Mouse (Mus musculus): Measurements from ENCODE around the gene Ccdc9. TPM values are rescaled to one million over a fixed set of nuclear protein-coding genes. Genes with fewer than 3 reads are reported as not detected.

Gene Ccdc9
- polyA plus RNA-seq, 1 experiment from 2014 or later = 18.2 TPM

DNA sequence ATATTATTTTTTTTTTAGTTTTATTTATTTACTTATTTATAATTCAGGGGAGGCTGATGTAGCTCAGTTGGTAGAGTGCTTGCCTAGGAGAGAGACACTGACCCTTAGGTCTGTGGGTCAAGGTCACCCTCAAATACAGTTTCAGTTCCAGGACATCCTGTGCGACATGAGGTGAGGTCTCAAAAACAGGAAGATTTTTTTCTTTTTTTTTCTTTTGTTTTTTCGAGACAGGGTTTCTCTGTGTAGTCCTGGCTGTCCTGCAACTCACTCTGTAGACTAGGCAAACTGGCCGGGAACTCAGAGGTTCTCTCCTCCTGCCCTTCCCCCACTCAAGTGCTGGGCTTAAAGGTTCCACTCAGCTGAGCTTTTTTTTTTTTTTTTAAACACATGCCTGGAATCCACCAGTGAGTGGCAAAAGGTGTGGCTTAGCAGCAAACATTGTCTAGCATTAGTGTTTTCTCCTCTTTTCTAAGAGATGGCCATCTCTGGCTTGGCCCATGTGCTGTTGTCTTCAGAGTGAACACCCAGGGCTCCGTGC lies 28.7 kb upstream of the Ccdc9 start:
- Histone ChIP-seq H3K27ac (ENCODE audit: low read depth, low read length) (no peak overlapping the region), H3K4me2 (replicated peaks; ENCODE audit: low read depth, low read length) (no peak overlapping the region), H3K9ac (ENCODE audit: low read depth, low read length) (no peak overlapping the region), H3K4me3 (ENCODE audit: low read depth, low read length) (no peak overlapping the region), H3K9me3 (ENCODE audit: control insufficient read depth, low read length) (no peaks in the 10 kb centered on the region), H3K27me3 (ENCODE audit: control insufficient read depth, insufficient read depth, low read length) (no peaks in the 10 kb centered on the region), H3K36me3 (ENCODE audit: control insufficient read depth, insufficient read depth, low read length) (no peaks in the 10 kb centered on the region), H3K4me1 (replicated peaks; ENCODE audit: control insufficient read depth, insufficient read depth, low read length) (peaks cover 7% of the 10 kb centered on the region; the same call in 1 of the 2 replicates)
- DNase-seq (ENCODE audit: low spot score) (no peak), ATAC-seq (ENCODE audit: low FRiP score) (no peak)
- 72% methylated on average over 4 of the region's 4 CpGs for WGBS

GRCm38 (mm10) chr7:16314221-16314775 lies 27.7 kb upstream of the Ccdc9 start:
- no peaks in the 10 kb centered on the region for H3K9me3 ChIP-seq (ENCODE audit: control insufficient read depth, low read length)
- H3K36me3 ChIP-seq (ENCODE audit: control insufficient read depth, insufficient read depth, low read length) = no peaks in the 10 kb centered on the region
- ATAC-seq (ENCODE audit: low FRiP score) (no peak; the same call in 1 of the 2 replicates), DNase-seq (ENCODE audit: low spot score) (no peak)
- H3K4me3 ChIP-seq (ENCODE audit: low read depth, low read length) = peak overlapping the region; percentile 73
- H3K4me2 ChIP-seq (replicated peaks; ENCODE audit: low read depth, low read length) = peak overlapping the region; percentile 98
- peaks cover 8% of the 10 kb centered on the region for H3K4me1 ChIP-seq (replicated peaks; ENCODE audit: control insufficient read depth, insufficient read depth, low read length)
- peak overlapping the region; percentile 79 for H3K9ac ChIP-seq (ENCODE audit: low read depth, low read length)
- 9% methylated on average over 13 of the region's 13 CpGs for WGBS
- peak overlapping the region; percentile 94 for H3K27ac ChIP-seq (ENCODE audit: low read depth, low read length)
- H3K27me3 ChIP-seq (ENCODE audit: control insufficient read depth, insufficient read depth, low read length) = no peaks in the 10 kb centered on the region

DNA sequence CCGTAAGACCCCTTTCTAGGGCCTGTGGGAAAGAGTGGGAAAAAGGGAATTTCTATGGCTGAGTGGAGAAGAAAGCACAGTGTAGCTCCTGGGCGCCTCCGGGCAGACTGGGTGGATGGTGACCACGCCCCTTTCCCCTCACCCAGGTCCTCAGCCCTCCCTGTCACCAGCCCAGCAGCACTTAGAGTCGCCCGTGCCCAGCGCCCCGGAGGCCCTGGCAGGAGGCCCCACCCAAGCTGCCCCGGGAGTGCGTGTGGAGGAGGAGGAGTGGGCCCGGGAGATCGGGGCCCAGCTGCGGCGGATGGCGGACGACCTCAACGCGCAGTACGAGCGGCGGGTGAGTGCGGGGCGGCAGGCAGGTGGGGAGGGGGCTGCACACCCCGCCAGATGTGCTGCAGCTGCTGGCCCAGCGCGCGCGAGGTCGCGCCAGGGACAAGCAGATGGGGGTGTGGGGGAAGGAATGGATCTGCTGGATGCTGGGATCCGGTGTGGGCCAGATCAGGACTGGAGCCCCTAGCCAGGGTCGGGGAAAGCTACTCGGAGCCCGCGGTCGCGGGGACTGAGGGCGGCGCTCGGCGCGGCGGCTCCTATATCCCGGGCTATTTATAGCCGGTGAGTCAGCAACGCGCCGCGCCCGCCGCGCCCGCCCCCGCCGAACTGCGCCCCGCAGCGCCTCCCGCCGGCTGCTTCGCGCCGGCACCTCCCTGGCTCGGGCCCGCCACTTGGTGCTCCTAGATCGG lies 27.1 kb upstream of the Ccdc9 start:
- peak; percentile 82 for DNase-seq (ENCODE audit: low spot score)
- Histone ChIP-seq H3K4me2 (replicated peaks; ENCODE audit: low read depth, low read length) (peak overlapping the region; percentile 98), H3K9ac (ENCODE audit: low read depth, low read length) (peak overlapping the region; percentile 79), H3K36me3 (ENCODE audit: control insufficient read depth, insufficient read depth, low read length) (no peaks in the 10 kb centered on the region), H3K27ac (ENCODE audit: low read depth, low read length) (peak overlapping the region; percentile 94), H3K9me3 (ENCODE audit: control insufficient read depth, low read length) (no peaks in the 10 kb centered on the region), H3K4me1 (replicated peaks; ENCODE audit: control insufficient read depth, insufficient read depth, low read length) (peaks cover 11% of the 10 kb centered on the region), H3K27me3 (ENCODE audit: control insufficient read depth, insufficient read depth, low read length) (no peaks in the 10 kb centered on the region), H3K4me3 (ENCODE audit: low read depth, low read length) (peak overlapping the region; percentile 73)
- peak; percentile 72 for ATAC-seq (ENCODE audit: low FRiP score)
- WGBS = under 1% methylated on average over 50 of the region's 66 CpGs

DNA sequence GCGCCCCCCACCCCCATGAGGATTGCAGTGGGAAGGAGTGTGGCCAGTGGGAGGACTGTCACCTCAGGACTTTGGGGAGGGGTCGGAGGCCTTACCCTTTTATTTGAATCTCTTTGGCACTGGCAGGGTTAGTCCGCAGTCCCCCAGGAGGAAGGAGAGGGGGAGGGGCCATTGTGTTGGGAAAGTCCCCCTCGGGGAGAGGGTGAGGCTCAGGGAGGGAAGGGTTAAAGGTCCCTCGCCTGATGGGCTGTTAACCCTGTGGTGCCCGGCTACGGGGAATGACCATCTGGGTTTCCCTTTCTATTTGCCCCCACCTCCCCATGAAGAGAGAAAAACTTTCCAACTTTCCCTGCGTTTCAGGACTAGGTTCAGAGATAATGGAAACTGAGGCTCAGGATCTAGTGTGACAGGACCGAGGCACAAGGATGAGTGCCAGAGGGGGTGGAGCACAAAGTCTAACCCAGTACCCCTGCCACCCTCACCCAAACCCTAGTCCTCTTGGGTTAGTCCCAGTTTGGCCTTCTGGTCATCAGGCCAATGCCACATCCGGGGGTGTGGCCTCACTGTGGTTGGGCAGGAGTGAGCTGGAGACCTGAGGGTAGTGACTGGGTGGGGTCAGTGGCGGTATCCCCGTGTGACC lies 26.2 kb upstream of the Ccdc9 start:
- DNase-seq (ENCODE audit: low spot score) (peak; percentile 86), ATAC-seq (ENCODE audit: low FRiP score) (peak; percentile 19)
- H3K4me3 ChIP-seq (ENCODE audit: low read depth, low read length) = peak overlapping the region; percentile 73
- peak overlapping the region; percentile 92 for H3K9ac ChIP-seq (ENCODE audit: low read depth, low read length)
- no peaks in the 10 kb centered on the region for H3K9me3 ChIP-seq (ENCODE audit: control insufficient read depth, low read length)
- 1% methylated on average over 12 of the region's 12 CpGs for WGBS
- H3K27me3 ChIP-seq (ENCODE audit: control insufficient read depth, insufficient read depth, low read length) = no peaks in the 10 kb centered on the region
- peak overlapping the region; percentile 94 for H3K27ac ChIP-seq (ENCODE audit: low read depth, low read length)
- H3K36me3 ChIP-seq (ENCODE audit: control insufficient read depth, insufficient read depth, low read length) = no peaks in the 10 kb centered on the region
- peaks cover 11% of the 10 kb centered on the region for H3K4me1 ChIP-seq (replicated peaks; ENCODE audit: control insufficient read depth, insufficient read depth, low read length)
- H3K4me2 ChIP-seq (replicated peaks; ENCODE audit: low read depth, low read length) = peak overlapping the region; percentile 98

DNA sequence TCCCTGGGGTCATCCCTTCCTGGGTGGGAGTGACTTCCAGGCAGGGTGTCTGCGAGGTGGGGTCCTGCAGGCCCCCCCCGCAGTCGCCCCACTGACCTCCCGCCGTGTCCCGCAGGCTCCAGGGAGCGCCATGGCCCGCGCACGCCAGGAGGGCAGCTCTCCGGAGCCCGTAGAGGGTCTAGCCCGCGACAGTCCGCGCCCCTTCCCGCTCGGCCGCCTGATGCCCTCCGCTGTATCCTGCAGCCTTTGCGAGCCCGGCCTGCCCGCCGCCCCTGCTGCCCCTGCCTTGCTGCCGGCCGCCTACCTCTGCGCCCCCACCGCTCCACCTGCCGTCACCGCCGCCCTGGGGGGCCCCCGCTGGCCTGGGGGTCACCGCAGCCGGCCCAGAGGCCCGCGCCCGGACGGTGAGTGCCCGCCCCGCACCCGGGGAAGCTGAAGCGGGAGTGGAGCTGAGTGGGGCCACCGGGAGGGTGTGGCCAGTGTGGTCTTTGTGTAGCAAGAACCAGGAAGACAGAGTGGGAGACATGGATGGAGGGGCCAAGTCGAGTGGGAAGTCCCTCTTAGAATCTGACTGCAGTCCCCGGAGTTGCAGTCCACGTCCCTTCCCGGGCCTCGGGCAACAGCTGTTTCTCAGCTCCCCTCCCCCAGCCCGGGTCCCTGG lies 25.5 kb upstream of the Ccdc9 start:
- ATAC-seq (ENCODE audit: low FRiP score) (peak; percentile 12), DNase-seq (ENCODE audit: low spot score) (peak; percentile 45)
- no peaks in the 10 kb centered on the region for H3K27me3 ChIP-seq (ENCODE audit: control insufficient read depth, insufficient read depth, low read length)
- H3K4me2 ChIP-seq (replicated peaks; ENCODE audit: low read depth, low read length) = peak overlapping the region; percentile 98
- peak overlapping the region; percentile 73 for H3K4me3 ChIP-seq (ENCODE audit: low read depth, low read length)
- H3K9me3 ChIP-seq (ENCODE audit: control insufficient read depth, low read length) = no peaks in the 10 kb centered on the region
- H3K27ac ChIP-seq (ENCODE audit: low read depth, low read length) = peak overlapping the region; percentile 94
- H3K9ac ChIP-seq (ENCODE audit: low read depth, low read length) = peak overlapping the region; percentile 92
- H3K36me3 ChIP-seq (ENCODE audit: control insufficient read depth, insufficient read depth, low read length) = no peaks in the 10 kb centered on the region
- H3K4me1 ChIP-seq (replicated peaks; ENCODE audit: control insufficient read depth, insufficient read depth, low read length) = peaks cover 11% of the 10 kb centered on the region
- WGBS = under 1% methylated on average over 49 of the region's 49 CpGs

- H3K4me1 ChIP-seq (replicated peaks; ENCODE audit: control insufficient read depth, insufficient read depth, low read length) = peaks cover 11% of the 10 kb centered on the region
Observed at GRCm38 (mm10) chr7:16311453-16312004, 24.9 kb upstream of the Ccdc9 start.

DNA sequence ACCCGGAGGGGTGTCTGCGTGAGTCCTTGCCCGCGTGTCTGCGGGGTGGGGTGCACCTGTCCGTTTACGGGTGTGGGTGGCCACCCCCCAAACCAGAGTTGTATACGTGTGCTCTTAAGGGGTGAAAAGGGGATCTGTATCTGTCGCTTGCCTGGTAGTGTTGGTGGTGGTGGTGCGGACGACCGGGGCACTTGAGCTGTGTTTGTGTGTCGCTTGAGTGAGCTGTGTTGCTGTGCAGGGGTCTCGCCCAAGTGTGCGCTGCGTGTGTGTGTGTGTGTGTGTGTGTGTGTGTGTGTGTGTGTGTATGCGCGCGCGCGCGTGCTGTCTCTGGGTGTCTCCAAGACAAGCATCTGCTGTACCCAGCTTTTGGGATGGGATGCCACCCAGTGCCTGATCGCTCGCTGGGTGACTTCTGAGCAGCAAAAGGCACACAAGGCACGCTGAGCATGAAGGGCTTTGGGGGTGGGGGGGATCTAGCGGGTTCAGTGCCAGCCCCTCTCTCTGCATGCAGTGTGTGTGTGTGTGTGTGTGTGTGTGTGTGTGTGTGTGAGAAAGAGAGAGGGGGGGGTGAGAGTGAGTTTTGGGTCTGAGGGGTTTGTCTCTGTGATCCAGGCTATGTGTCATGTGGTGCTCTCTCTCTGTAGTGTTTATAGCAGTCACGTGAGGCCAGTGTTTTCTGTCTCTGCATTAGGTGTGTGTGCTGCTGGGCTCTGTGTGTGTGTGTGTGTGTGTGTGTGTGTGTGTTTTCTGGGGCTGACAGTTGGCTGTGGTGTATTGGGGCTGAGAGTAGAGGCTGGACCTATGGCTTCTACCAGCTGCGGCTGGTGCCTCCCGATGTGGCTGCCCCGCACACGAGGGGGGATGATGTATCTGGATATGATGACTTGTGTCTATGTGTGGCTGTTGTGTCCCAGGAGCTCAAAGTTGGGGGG lies 24.2 kb upstream of the Ccdc9 start:
- Histone ChIP-seq H3K27ac (ENCODE audit: low read depth, low read length) (peak overlapping the region; percentile 36; the same call in 1 of the 2 replicates), H3K4me3 (ENCODE audit: low read depth, low read length) (peak overlapping the region; percentile 73), H3K9me3 (ENCODE audit: control insufficient read depth, low read length) (no peaks in the 10 kb centered on the region), H3K27me3 (ENCODE audit: control insufficient read depth, insufficient read depth, low read length) (no peaks in the 10 kb centered on the region), H3K9ac (ENCODE audit: low read depth, low read length) (peak overlapping the region; percentile 92; the same call in 1 of the 2 replicates), H3K36me3 (ENCODE audit: control insufficient read depth, insufficient read depth, low read length) (no peaks in the 10 kb centered on the region), H3K4me1 (replicated peaks; ENCODE audit: control insufficient read depth, insufficient read depth, low read length) (peaks cover 11% of the 10 kb centered on the region), H3K4me2 (replicated peaks; ENCODE audit: low read depth, low read length) (peak overlapping the region; percentile 98)
- peak; percentile 45 for DNase-seq (ENCODE audit: low spot score)
- WGBS = 2% methylated on average over 29 of the region's 31 CpGs
- ATAC-seq (ENCODE audit: low FRiP score) = 0 out of 2 replicates have a peak, but pooled peaks have one; percentile 0

More at GRCm38 (mm10) chr7:16311453-16312004, 24.9 kb upstream of the Ccdc9 start:
- Histone ChIP-seq H3K4me2 (replicated peaks; ENCODE audit: low read depth, low read length) (peak overlapping the region; percentile 98), H3K27me3 (ENCODE audit: control insufficient read depth, insufficient read depth, low read length) (no peaks in the 10 kb centered on the region), H3K9ac (ENCODE audit: low read depth, low read length) (peak overlapping the region; percentile 92), H3K4me3 (ENCODE audit: low read depth, low read length) (peak overlapping the region; percentile 73), H3K9me3 (ENCODE audit: control insufficient read depth, low read length) (no peaks in the 10 kb centered on the region), H3K36me3 (ENCODE audit: control insufficient read depth, insufficient read depth, low read length) (no peaks in the 10 kb centered on the region), H3K27ac (ENCODE audit: low read depth, low read length) (peak overlapping the region; percentile 94)
- DNase-seq (ENCODE audit: low spot score) = no peak
- WGBS = 2% methylated on average over 14 of the region's 14 CpGs
- no peak for ATAC-seq (ENCODE audit: low FRiP score)

Data from hindbrain, embryonic 11.5 days (tissue).